Mouse (Mus musculus): ENCODE results near the gene Tfip11.

Tfip11 gene

DNA sequence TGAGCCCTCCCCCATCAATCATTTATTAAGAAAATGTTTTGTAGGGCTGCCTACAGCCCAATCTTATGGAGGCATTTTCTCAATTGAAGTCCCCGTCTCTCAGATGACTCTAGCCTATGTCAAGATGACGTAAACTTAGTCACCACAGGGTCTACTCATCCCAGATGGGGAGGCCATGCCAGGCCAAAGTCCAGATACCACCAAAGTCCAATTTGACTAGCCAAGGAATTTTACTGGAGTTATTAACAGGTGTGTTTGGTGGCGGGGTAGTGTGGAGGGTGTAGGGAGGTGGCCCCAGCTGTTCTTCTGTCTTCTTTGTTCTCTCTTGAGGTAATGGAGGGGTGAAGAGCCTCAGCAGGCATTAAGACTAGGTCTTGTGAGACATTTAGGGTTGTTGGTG is 33.9 kb downstream of the Tfip11 start:
- DNase-seq (ENCODE audit: low spot score) = no peak

DNA sequence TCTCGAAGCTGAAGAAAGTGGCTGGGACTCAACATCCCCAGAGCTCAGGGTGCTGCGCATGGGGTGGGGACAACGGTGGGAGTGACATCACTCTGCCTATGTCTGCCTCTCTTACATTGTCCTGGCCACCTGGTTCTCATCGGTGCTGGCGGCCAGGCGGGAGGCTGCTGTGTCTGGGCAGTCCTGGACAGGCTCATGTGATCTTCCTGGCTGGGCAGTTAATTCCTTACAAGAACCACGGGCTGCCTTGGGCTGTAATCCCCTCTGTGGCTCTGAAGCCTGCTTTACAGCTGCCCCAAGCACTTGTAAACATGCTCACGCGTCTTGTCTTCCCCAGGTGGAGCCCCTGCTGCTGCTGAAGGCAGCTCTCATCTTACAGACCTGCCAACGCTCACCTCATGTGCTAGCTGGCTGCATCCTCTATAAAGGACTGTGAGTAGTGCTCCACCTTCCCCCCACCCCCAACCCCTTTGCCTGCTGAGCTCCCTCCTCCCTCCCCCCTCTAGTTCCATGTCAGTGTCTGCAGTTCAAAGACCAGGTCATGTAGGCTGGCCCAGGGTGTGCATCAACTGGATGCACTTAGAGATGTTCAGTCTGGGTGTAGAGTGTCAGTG is 38.1 kb downstream of the Tfip11 start:
- DNase-seq (ENCODE audit: low spot score) = no peak

DNA sequence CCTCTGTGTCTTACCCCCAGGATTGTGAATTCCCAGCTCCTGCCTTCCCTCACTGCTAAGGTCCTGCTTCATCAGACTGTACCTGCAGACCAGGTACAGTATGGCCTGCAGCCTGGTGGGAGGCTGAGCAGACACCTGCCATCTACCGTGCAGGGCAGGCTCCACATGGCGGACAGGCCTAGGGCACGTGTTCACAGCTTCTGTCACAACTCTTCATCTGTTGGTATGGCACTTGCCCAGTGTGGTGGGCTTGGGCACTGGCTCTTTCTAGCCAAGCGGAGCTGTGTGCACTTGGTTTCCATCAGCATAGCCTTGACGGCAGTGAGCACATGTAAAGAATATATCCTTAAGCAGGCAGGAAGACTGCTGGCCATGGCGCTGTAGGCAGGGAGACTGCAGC is 40.7 kb downstream of the Tfip11 start:
- DNase-seq (ENCODE audit: low spot score) = no peak

GRCm38 (mm10) chr5:112367338-112367737 is 41.2 kb downstream of the Tfip11 start:
- no peak for DNase-seq (ENCODE audit: low spot score)

- DNase-seq (ENCODE audit: low spot score) = no peak
Observed at GRCm38 (mm10) chr5:112367929-112368328, 41.8 kb downstream of the Tfip11 start.

- DNase-seq (ENCODE audit: low spot score) = no peak
Observed at GRCm38 (mm10) chr5:112368666-112369065, 42.5 kb downstream of the Tfip11 start.

GRCm38 (mm10) chr5:112369326-112369725 is 43.2 kb downstream of the Tfip11 start:
- no peak for DNase-seq (ENCODE audit: low spot score)

DNA sequence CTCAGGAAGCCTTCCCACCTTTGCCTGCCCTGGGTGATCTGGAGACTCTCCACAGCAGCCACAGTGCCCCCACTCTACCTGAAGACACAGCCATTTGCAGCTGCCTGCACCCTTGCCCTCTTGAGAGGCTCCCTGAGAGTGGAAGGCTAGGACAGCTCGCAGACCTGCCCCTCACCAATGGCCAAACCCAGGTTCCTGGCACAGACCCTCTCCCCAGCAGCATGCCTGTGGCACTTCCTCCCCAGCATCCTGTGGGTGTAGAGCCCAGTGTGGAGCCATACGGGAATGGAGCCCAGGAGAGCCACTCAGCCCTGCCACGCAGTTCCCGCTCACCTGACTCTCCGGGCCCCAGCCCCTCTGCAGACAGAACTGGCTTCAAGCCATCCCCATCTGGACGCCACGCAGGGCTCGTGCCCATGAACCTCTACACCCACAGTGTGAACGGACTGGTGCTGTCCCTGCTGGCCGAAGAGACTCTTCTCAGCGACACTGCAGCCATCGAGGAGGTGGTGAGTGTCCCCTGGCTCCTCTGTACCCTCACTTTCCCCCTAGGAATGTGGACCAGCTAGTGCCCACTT is 44.2 kb downstream of the Tfip11 start:
- no peak for DNase-seq (ENCODE audit: low spot score)

DNA sequence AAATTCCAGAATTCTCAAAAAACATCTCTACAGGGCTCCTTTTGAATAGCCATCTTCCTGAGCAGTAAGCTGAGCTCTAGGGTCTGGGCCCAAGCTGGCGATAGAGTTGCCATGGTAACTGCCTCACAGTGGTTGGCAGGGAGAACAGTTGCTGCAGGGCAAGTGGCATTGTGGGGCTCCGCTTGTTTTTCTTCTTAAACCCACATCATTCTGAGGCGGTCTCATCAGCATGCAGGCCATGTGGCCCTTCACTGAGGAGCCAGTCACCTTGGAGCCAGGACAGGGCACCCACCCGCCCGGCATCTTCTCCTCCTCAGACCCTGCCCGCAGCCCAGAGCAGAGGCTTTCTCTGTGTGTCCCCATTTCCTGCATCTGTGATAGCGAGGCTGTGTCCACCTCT is 45.8 kb downstream of the Tfip11 start:
- no peak for DNase-seq (ENCODE audit: low spot score)

GRCm38 (mm10) chr5:112376111-112376510 is 50.0 kb downstream of the Tfip11 start:
- no peak for DNase-seq (ENCODE audit: low spot score)

GRCm38 (mm10) chr5:112377380-112377779 is 51.2 kb downstream of the Tfip11 start:
- DNase-seq (ENCODE audit: low spot score) = no peak

- DNase-seq (ENCODE audit: low spot score) = no peak
Observed at GRCm38 (mm10) chr5:112378716-112379115, 52.6 kb downstream of the Tfip11 start.

- DNase-seq (ENCODE audit: low spot score) = no peak
Observed at GRCm38 (mm10) chr5:112381154-112381553, 55.0 kb downstream of the Tfip11 start.

DNA sequence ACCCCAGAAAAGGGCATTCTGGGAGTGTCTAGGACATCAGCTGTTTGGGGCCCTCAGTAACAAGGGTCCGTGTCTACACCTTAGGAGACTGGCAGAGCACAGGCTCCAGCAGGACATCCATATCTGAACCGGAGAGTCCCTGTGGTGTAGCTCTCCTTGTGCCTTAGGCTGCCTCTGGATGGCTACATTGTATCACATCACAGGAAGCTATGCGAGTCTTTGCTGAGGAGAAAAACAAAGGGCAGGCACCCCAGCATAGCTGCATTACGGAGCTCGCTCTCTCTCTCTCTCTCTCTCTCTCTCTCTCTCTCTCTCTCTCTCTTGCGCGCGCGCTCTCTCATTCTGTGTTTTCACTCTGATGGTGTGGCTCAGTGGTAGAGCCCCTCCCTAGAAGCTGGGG is 55.9 kb downstream of the Tfip11 start:
- DNase-seq (ENCODE audit: low spot score) = no peak

GRCm38 (mm10) chr5:112382641-112383330 is 56.6 kb downstream of the Tfip11 start:
- DNase-seq (ENCODE audit: low spot score) = no peak

DNA sequence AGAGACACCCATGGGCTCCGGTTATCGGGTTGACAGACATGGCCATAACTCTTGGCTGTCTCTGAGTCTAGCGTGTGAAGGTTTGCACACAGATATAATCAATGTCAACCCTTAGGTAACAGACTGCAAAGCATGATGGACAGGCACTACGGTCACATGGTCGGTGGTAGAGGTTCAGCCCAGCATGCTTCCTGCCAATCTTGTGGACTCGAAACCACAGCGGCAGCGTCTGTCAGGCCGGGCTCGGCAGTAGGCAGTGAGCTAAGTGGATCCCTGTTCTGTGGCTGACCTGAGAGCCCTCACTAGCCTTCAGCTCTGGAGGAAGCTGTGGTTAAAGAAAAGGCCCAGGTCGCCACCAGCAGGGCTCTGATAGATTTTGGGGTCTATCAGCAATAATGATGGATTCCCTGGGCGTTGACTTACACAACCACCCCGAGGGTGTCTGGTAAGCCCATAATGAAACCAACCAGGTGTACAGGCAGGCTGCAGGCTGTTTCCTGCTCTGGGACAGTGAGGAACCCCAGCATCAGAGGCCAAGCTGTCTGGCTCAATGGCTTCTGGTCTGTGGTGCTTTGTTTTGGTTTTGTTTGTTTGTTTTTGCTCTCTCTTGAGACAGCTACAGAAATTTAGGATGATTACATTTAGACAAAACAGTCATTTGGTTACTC is 58.8 kb downstream of the Tfip11 start:
- no peak for DNase-seq (ENCODE audit: low spot score)

DNA sequence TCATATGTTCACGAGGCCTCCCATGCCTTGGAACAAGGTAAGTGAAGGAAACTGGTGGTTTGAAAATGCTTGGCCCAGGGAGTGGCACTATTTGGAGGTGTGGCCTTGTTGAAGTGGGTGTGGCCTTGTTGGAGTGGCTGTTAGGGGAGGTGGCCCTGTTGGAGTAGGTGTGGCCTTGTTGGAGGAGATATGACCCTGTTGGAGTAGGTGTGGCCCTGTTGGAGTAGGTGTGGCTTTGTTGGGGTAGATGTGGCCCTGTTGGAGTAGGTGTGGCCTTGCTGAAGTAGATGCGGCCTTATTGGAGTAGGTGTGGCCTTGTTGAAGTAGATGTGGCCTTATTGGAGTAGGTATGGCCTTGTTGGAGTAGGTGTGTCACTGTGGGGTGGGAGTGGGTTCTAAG is 59.8 kb downstream of the Tfip11 start:
- no peak for DNase-seq (ENCODE audit: low spot score)
